Mouse (Mus musculus) heart, embryonic 14.5 days (tissue): Measurements from ENCODE around the gene Rbms1. TPM values are rescaled to one million over a fixed set of nuclear protein-coding genes. Genes with fewer than 3 reads are reported as not detected.
A peak's percentile ranks its signal among the peaks of the same experiment; 100 is the strongest.

Experiments used
- ATAC-seq: fragments of 200-750 bp; cut with Nextera tagmentation; 2 replicates; pipeline ENCODE4 v1.8.0; 2017; ENCODE audit warnings: low read depth, moderate TSS enrichment; ENCODE audit not compliant: insufficient number of reproducible peaks, insufficient read depth, low FRiP score
- H3K27ac ChIP-seq, 2 experiments: fragments of 200-500 bp in 1 of 2; fragments of 300-500 bp in 1 of 2; sonication (generic) in 1 of 2; replicated peaks in 1 of 2; 2 replicates each; pipeline ENCODE4 v1.5.1; 2012 to 2014; ENCODE audit warnings: low read depth in 2 of 2, low read length in 2 of 2, control low read depth in 1 of 2, mild to moderate bottlenecking in 1 of 2, mixed read lengths in 1 of 2; ENCODE audit not compliant: control insufficient read depth in 1 of 2, insufficient read depth in 1 of 2
- H3K27me3 ChIP-seq: fragments of 300-500 bp; sonication (generic); 2 replicates; pipeline ENCODE4 v1.6.1; 2014; ENCODE audit warnings: mild to moderate bottlenecking, low read length, control low read depth; ENCODE audit not compliant: control insufficient read depth, insufficient read depth
- H3K36me3 ChIP-seq: fragments of 300-500 bp; sonication (generic); 2 replicates; pipeline ENCODE4 v1.6.1; 2014; ENCODE audit warnings: mild to moderate bottlenecking, control low read depth, low read length, mixed read lengths; ENCODE audit not compliant: control insufficient read depth, insufficient read depth
- H3K4me1 ChIP-seq, 2 experiments: fragments of 200-500 bp in 1 of 2; fragments of 300-500 bp in 1 of 2; sonication (generic) in 1 of 2; 2 replicates each; pipeline ENCODE4 v1.6.1; 2012 to 2014; ENCODE audit warnings: low read length in 2 of 2, control low read depth in 1 of 2, mixed read lengths in 1 of 2; ENCODE audit not compliant: control insufficient read depth in 2 of 2, insufficient read depth in 2 of 2
- H3K4me2 ChIP-seq: fragments of 300-500 bp; sonication (generic); 2 replicates; pipeline ENCODE4 v1.6.1; 2014; ENCODE audit warnings: mild to moderate bottlenecking, low read length
- H3K4me3 ChIP-seq, 2 experiments: fragments of 200-500 bp in 1 of 2; fragments of 300-500 bp in 1 of 2; sonication (generic) in 1 of 2; 2 replicates each; pipeline ENCODE4 v1.5.1; 2012 to 2014; ENCODE audit warnings: low read length in 2 of 2, mild to moderate bottlenecking in 2 of 2, control low read depth in 1 of 2, low read depth in 1 of 2, moderate library complexity in 1 of 2; ENCODE audit not compliant: control insufficient read depth in 1 of 2, insufficient read depth in 1 of 2
- H3K9ac ChIP-seq: fragments of 300-500 bp; sonication (generic); 2 replicates; pipeline ENCODE4 v1.6.1; 2014; ENCODE audit warnings: mild to moderate bottlenecking, low read length
- H3K9me3 ChIP-seq: fragments of 300-500 bp; sonication (generic); 2 replicates; pipeline ENCODE4 v1.6.1; 2016; ENCODE audit warnings: low read length, control low read depth; ENCODE audit not compliant: control insufficient read depth
- WGBS: fragments of 180-500 bp; shearing (Covaris S2); extraction: QIAGEN DNeasy Blood & Tissue Kit; methylation state at CpG from one replicate; pipeline ENCODE4 v1.1.7; 2014; 5-methylcytosine and 5-hydroxymethylcytosine counted together
- polyA plus RNA-seq: library from polyadenylated mRNA; unstranded; fragments of >200 nt; fragmentation: Nextera tagmentation; extraction: Ambion mirVana; gene quantifications from 2 replicates; pipeline ENCODE4 v1.2.1, GENCODE M21; 2014

The Rbms1 gene
- polyA plus RNA-seq, 1 experiment from 2014 or later, result 79.7 TPM

- no peaks in the 10 kb centered on the region for H3K27me3 ChIP-seq
- H3K27ac ChIP-seq, result peak overlapping the region in 1 of 2 experiments; percentile 55; a peak in 2 of 4 replicates
- H3K4me3 ChIP-seq, result no peak overlapping the region
- peaks cover 21 to 58% of the 10 kb centered on the region in 2 experiments for H3K4me1 ChIP-seq
- no peaks in the 10 kb centered on the region for H3K9me3 ChIP-seq
- WGBS, result 10% methylated on average over 3 of the region's 3 CpGs
- no peak overlapping the region for H3K4me2 ChIP-seq
- H3K36me3 ChIP-seq, result no peaks in the 10 kb centered on the region
- no peak overlapping the region for H3K9ac ChIP-seq
- no peak for ATAC-seq
Measured at GRCm38 (mm10) chr2:60905283-60905682, 57.7 kb downstream of the Rbms1 start.

DNA sequence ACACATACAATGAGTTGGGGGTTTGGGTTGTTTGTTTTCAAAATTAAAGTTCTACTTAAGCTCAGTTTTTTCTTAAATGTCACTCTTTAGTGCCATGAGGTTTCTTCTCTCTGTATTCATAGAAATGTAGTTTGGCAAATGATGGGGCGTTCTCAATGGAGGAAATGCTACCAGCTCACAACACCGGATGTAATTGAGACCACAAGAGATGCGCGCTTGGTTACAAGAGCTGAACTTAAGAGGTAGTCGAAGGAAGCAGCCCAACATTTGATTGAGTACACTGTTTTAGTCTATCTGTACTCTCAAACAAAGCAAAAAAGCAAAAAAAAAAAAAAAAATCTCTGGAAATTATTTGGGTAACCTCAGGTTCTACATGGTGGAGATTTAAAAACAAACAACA, 58.9 kb downstream of the Rbms1 start:
- no peaks in the 10 kb centered on the region for H3K27me3 ChIP-seq
- WGBS, result 81% methylated on average over 5 of the region's 5 CpGs
- ATAC-seq, result no peak
- H3K27ac ChIP-seq, result 0 out of 4 replicates have a peak overlapping the region, but pooled peaks of 1 of the 2 experiments have one; percentile 3
- H3K9me3 ChIP-seq, result no peaks in the 10 kb centered on the region
- H3K4me2 ChIP-seq, result no peak overlapping the region
- H3K4me1 ChIP-seq, result peaks cover 21 to 53% of the 10 kb centered on the region in 2 experiments
- no peak overlapping the region for H3K9ac ChIP-seq
- no peaks in the 10 kb centered on the region for H3K36me3 ChIP-seq
- no peak overlapping the region for H3K4me3 ChIP-seq

DNA sequence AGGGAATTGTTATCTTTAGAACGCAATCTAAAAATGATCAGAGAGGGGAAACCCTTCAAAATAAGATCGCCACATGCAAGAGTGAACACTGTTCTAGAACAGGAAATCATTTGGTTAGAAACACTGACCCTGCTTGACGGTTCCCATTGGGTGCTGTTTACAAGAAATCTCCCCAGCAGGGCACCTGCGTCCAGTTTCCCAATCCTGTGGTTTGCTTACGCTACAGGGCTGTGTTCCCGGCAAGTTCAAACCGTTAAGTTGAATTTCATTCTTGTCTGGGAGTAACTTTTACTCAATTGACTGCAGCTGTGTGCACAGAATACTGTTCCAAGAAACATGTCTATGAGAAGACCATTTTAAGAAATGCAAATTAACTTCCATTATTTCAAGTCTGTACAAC, 59.5 kb downstream of the Rbms1 start:
- Histone ChIP-seq H3K9me3 (no peaks in the 10 kb centered on the region), H3K36me3 (no peaks in the 10 kb centered on the region), H3K27me3 (no peaks in the 10 kb centered on the region), H3K27ac (0 out of 4 replicates have a peak overlapping the region, but pooled peaks of 1 of the 2 experiments have one; percentile 79), H3K4me2 (no peak overlapping the region), H3K4me1 (peaks cover 21 to 49% of the 10 kb centered on the region in 2 experiments), H3K9ac (no peak overlapping the region), H3K4me3 (no peak overlapping the region)
- no peak for ATAC-seq
- WGBS, result 87% methylated on average over 7 of the region's 7 CpGs

DNA sequence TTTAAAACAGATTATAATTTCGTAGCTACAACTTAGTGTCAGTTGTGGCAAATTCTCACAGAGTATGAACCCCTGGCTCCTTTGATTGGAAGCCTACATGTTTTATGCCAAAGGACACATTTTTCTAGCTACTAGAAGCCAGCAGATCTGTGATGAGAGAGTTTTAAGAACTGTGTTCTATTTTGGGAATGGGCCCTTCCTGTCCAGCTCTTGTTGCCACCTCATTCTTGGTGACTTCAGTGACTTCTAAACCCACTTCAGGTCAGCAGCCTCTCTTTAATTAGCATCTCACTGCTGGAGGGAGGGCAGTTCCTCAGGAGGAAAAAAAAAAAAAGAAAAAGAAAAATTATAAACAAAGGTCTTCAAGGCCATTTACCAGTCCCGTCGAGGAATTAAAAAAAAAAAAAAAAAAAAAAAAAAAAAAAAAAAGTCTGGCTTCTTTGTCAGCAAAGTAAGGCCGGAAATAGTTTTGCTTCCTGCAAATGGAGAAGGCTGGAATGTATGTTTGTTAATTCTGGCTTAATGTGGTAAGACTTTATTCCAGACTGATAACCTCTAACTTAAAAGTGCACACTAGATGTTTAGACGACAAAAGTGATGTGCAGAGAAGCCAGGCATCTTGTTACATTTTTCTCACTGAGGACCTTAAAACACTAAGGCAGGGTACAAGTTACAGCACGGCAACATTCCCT, 60.4 kb downstream of the Rbms1 start:
- Histone ChIP-seq H3K27me3 (no peaks in the 10 kb centered on the region), H3K4me1 (peaks cover 18 to 42% of the 10 kb centered on the region in 2 experiments), H3K9ac (no peak overlapping the region), H3K36me3 (no peaks in the 10 kb centered on the region), H3K9me3 (no peaks in the 10 kb centered on the region), H3K4me3 (no peak overlapping the region), H3K27ac (peak overlapping the region; percentile 0 to 79; a peak in 1 of 4 replicates), H3K4me2 (0 out of 2 replicates have a peak overlapping the region, but pooled peaks have one; percentile 0)
- WGBS, result 51% methylated on average over 6 of the region's 6 CpGs
- no peak for ATAC-seq

- peaks cover 12 to 32% of the 10 kb centered on the region in 2 experiments for H3K4me1 ChIP-seq
- H3K36me3 ChIP-seq, result no peaks in the 10 kb centered on the region
- H3K27ac ChIP-seq, result peak overlapping the region; percentile 70 to 79
- H3K9me3 ChIP-seq, result no peaks in the 10 kb centered on the region
- no peaks in the 10 kb centered on the region for H3K27me3 ChIP-seq
- 41% methylated on average over 15 of the region's 15 CpGs for WGBS
- ATAC-seq, result no peak
- peak overlapping the region; percentile 52 for H3K4me2 ChIP-seq
- peak overlapping the region in 1 of 2 experiments; percentile 2; a peak in 1 of 4 replicates for H3K4me3 ChIP-seq
- no peak overlapping the region for H3K9ac ChIP-seq
Measured at GRCm38 (mm10) chr2:60901511-60901951, 61.5 kb downstream of the Rbms1 start.

- Histone ChIP-seq H3K4me1 (peaks cover 12 to 32% of the 10 kb centered on the region in 2 experiments), H3K27me3 (no peaks in the 10 kb centered on the region), H3K36me3 (no peaks in the 10 kb centered on the region), H3K9me3 (no peaks in the 10 kb centered on the region), H3K27ac (no peak overlapping the region), H3K9ac (no peak overlapping the region), H3K4me2 (peak overlapping the region; percentile 52), H3K4me3 (no peak overlapping the region)
- WGBS, result 83% methylated on average over 6 of the region's 6 CpGs
- ATAC-seq, result no peak
Measured at GRCm38 (mm10) chr2:60901013-60901412, 62.0 kb downstream of the Rbms1 start.

- Histone ChIP-seq H3K4me2 (no peak overlapping the region), H3K36me3 (no peaks in the 10 kb centered on the region), H3K9me3 (no peaks in the 10 kb centered on the region), H3K4me3 (no peak overlapping the region), H3K27ac (no peak overlapping the region), H3K27me3 (no peaks in the 10 kb centered on the region), H3K9ac (no peak overlapping the region), H3K4me1 (peaks cover 0 to 9% of the 10 kb centered on the region in 2 experiments; a peak in 1 of 4 replicates)
- no peak for ATAC-seq
- 81% methylated on average over 1 of the region's 1 CpGs for WGBS
Measured at GRCm38 (mm10) chr2:60893042-60893441, 70.0 kb downstream of the Rbms1 start.
